Mouse (Mus musculus) kidney, adult 2 months (tissue): ENCODE data around the gene Fkbp7.

Experiments
- CTCF ChIP-seq: fragments of 200-500 bp; conservative IDR thresholded peaks from 2 replicates; pipeline ENCODE4 v1.5.1; 2011; ENCODE audit warnings: low read depth, mild to moderate bottlenecking, control low read depth, low read length, moderate library complexity, mixed read lengths; ENCODE audit not compliant: insufficient read depth, insufficient read length
- POLR2A ChIP-seq: fragments of 200-500 bp; IDR thresholded peaks from one replicate; pipeline ENCODE4 v1.6.1; 2011; ENCODE audit warnings: low read depth, low read length, control low read depth

GRCm38 (mm10) chr2:76647441-76647869 lies 25.5 kb downstream of the Fkbp7 start:
- TF ChIP-seq CTCF (no peak), POLR2A (no peak)
